Mouse (Mus musculus) gastrocnemius, postnatal 10 days (tissue): ENCODE measurements around the gene Kif3c. TPM values are rescaled to one million over a fixed set of nuclear protein-coding genes. Genes with fewer than 3 reads are reported as not detected.
"Not testable (repeated sequence)": the region's sequence is repeated elsewhere in the genome, so short reads cannot be mapped to it uniquely, and the experiment has no call there.

ENCODE experiments used
- DNase-seq: peaks from one replicate; pipeline ENCODE4 v3.0.0; 2021; ENCODE audit warnings: mixed read lengths
- total RNA-seq, 2 experiments: library from RNA; stranded (reverse); gene quantifications; 2 replicates each; pipeline ENCODE4 v1.2.3; 2021

Gene Kif3c
- total RNA-seq, 2 experiments from 2014 or later = 9.9 to 10.7 TPM

DNA sequence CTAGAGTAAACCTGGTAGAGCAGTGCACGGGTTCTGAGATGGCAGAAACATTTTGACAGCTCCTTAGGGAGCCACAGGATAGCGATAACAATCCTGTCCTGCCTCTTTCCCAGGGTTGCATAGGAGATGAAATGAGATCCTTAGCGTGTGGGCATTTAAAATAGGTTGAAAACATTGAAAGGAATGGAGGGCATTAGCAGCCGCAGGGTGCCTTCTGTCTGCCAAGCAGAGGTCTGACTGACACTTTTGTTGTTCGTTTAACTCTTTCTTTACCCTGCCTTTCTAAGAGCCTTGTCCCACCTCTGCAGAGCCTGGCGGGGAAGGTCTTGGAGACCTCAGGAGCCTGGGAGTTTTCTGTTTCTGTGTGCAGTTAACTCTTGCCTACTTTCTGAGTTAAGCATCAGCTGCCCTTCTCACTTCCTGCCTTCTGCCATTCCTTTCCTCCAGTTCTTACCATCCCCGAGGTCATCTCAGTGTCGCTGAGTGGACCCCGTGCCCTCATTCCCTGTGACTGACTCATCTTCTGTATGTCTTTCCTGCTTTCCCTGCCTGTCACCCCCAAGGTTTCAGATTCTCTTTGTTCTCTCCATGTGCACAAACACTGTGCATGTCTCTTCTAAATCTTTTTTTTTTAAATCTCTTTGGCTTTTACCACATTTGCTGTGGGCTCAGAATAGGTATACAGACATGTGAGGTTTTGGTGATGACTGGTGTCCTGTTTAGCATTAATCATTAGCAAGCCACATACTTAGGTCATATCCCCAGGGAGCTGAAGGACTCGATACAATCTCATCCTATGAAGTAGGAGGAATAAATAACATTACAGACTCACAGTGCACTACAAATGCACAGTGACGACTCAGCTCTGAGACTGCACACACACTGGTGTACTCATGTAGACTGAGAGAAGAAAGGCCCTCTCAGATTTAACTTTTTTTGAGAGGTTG, 6.3 kb downstream of the Kif3c start:
- DNase-seq = no peak

DNA sequence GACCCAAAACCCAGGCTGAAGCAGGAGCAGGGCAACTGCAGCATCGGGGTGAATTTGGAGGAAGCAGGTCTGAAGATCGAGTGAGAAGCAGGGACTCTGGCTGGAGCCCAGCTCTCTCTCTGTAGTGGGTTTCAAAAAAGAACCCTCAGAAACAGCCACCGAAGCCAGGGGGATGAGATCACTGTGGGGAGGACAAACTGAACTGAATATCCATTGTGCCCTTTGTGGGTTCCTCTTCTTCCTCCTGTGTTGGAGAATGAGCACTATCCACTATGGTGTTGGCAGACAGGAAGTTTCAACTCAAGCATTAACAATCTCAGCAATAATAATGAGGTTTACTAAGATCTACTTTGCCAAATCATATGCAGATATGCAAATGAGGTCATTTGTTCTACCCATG, 7.1 kb downstream of the Kif3c start:
- no peak for DNase-seq

GRCm38 (mm10) chr12:3373566-3373965, 8.6 kb downstream of the Kif3c start:
- DNase-seq = no peak

DNA sequence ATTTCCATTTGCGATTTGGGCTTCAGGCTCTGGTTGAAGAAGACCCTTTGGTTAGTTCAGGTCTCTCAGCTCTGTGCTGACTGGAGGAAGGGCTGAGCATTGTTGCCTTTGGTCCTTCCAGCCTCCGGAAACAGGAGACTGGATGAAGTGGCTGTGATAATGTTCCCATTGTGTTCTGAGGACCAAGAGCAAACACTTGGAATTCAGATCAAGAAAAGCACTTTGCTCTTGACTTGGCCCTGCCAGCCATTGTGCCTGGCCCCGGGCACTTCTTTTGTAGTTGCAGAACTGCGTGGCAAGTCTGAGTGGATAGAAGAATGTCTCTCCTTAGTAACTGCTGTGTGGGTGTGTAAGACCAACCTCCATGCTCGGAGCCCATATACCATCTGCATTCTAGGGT, 9.6 kb downstream of the Kif3c start:
- DNase-seq = no peak

DNA sequence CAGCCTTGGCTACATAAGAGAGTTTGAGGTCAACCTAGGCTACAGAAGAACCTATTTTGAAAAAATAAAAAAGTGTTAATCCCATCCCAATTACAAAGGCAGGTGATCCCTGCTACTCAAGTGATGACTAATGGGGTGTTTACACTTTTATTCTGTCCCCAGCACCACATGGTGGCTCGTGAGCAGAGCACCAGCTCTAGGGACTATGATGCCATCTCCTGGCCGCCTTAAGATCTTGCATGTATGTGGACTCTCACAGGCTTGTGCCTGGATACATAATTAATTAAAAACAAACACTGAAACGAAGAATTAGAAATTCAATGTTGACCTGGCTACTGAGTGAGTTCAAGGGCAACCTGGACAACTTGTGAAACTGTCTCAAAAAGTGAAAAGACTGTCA, 12.3 kb downstream of the Kif3c start:
- DNase-seq = no peak

DNA sequence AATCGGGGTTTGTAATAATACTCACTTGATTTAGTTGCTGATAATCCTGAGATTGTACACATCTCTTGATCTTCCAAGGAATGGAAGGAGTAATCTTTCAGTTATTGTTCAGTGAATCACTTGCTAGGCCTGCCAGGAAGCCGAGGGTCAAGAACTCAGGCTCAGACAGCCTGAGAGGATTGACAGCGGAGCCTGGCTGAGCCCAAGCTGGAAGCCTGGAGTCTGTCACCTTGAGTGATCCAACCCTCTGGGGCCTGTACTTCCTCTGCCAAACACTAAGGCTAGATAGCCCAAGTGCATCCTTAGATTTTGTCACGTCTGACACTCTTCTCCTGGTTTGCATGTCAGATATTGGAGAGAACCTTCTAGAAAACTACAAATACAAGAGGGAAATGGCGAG, 12.8 kb downstream of the Kif3c start:
- no peak for DNase-seq

- no peak for DNase-seq
These were observed 19.9 kb downstream of the Kif3c start for GRCm38 (mm10) chr12:3384860-3385259.

DNA sequence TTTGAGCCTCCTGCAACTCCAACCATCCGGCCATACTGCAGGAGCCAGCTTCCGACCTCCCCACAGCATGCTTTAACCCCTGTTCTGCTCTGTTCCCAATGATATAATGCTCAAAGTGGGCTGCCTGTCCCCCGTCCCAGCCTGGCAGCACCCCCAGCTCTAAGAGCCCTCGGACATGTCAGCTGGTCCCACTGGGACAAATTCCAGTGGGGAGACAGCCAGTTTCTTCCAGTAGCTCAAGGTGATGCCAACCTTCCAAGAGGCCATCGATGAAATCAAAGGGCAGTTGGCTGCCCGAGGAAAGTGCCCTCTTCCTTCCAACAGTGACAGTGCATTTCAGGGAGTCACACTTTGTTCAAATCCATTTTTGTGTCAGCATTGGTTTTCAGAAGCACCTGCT, 20.3 kb downstream of the Kif3c start:
- no peak for DNase-seq

DNA sequence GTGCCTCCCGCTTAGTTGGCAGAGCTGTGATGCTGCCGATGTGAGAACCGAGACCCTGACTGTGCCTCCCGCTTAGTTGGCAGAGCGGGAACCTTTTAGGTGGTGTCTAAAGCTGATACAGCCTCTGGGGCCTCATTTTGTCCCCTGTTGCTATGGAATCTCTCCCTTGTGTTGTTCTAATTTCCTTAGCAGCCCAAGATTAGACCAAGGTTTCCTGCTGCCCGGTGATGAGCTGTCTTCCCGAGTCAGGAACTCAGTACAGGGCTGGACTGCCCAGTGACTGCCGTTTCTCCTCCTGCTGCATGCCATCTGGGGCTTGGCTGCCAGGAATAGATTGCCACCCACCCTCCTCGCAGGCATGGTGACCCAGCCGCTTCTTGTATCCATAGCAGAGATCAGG, 21.0 kb downstream of the Kif3c start:
- DNase-seq = no peak

GRCm38 (mm10) chr12:3387891-3388290, 23.0 kb downstream of the Kif3c start:
- no peak for DNase-seq

GRCm38 (mm10) chr12:3389394-3389793, 24.5 kb downstream of the Kif3c start:
- no peak for DNase-seq

DNA sequence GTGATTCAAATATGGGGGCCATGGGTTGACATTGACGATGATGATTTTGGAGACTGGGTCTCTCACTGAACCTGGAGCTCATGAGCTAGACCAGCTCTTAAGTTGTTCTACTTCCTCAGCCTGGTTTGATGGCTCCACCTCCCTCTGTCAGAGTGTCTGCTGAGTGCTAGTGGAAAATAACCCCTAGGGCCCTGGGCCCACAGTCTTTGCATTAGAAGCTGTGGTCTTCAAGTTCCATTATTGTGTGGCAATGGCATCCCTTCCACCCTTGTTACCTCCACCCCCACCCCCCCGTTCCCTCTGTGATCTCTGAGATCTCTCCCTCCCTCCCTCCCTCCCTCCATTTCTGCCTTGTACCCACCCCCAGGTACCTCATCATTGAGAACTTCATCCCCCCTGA, 25.1 kb downstream of the Kif3c start:
- no peak for DNase-seq

DNA sequence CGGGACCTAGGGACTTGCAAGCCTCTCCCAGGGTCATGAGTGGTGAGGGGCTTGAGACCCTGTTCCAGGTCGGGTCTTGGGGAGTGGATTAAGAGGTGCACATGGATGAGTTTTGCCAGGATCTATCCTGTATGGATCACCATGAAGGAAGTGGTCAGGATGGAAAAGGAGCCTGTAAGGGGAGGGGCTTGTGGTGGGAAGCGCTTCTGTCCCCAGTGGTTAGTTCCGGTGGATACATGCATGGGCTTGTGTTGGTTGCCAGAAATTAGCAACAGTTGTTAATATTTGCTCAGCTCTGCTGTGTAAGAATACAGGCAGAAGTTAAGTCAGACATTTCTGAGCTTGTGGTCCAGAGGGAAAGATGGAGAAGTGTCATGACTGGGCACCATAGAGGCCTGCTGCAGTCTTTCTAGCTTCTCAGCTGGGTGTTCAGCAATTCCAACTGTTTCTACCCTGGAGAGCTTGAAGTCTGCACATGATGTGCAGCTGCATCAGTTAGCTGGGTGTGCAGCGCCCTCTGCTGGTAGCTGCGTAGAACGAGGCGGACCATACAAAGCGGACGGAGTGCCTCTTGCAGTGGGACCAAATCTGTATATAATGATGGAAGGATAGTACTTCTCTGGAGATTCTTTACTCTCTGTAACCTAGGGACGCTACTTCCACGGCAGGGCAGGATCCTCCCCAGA, 25.8 kb downstream of the Kif3c start:
- peak; percentile 91 for DNase-seq

- no peak for DNase-seq
These were observed 26.3 kb downstream of the Kif3c start for GRCm38 (mm10) chr12:3391276-3391675.

GRCm38 (mm10) chr12:3393140-3393539, 28.2 kb downstream of the Kif3c start:
- DNase-seq = no peak

DNA sequence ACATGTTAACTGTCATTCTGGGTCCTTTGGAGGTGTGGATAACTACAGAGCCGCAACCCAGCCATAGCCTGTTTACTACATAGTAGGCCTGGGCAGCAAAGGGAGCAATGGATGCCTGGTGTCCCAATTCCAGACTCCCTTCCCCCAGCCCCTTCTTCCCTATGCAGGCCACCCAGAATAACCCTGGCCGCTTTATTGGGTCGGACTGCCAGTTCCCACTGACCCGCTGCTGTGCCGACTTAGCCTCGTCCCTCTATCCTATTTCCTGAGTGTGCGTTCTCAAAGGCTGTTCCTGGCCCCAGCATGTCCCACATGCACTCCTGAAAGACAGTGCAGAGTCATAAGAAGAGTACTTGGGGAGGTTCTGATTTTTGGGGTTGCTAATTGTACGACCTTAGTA, 32.0 kb downstream of the Kif3c start:
- DNase-seq = no peak

GRCm38 (mm10) chr12:3405662-3406061, 40.7 kb downstream of the Kif3c start:
- DNase-seq = not testable (repeated sequence)

DNA sequence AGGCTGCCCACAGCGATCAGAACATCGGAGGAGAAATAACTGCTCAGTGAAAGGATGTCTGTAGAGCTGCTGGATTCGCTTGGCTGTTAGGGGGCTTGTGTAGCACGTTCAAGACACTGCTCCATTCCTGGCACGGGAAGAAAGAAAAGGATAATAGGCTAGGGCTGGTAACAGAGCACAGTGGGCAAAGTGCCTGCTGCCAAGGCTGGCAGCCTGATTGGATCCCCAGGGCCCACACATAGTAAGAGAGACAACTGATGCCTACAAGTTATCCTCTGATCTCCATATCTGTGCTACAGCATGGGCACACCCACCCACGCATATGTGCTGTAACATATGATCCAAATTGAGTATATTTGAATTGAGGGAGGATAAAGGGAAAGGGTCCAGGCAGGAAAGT, 41.7 kb downstream of the Kif3c start:
- no peak for DNase-seq

GRCm38 (mm10) chr12:3414956-3415355, 50.0 kb downstream of the Kif3c start:
- no peak for DNase-seq

GRCm38 (mm10) chr12:3418761-3419160, 53.8 kb downstream of the Kif3c start:
- no peak for DNase-seq

DNA sequence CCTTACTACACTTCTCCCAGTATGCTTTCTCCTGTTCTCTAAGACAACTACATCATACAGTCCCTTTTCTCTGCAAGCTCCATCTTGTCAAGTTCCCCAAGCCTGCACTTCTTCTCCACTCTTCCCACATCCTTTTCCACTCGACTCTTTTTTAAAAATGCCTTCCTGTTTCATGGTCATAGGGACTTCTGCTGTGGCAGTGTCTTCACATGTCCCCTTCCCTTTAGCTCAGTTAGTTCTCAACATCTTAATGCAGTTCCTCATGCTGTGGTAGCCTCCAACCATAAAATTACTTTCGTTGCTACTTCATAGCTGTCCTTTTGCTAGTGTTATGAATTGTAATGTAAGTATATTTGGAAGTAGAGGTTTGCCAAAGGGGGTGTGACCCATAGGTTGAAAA, 55.6 kb downstream of the Kif3c start:
- no peak for DNase-seq

GRCm38 (mm10) chr12:3422786-3423185, 57.9 kb downstream of the Kif3c start:
- no peak for DNase-seq

DNA sequence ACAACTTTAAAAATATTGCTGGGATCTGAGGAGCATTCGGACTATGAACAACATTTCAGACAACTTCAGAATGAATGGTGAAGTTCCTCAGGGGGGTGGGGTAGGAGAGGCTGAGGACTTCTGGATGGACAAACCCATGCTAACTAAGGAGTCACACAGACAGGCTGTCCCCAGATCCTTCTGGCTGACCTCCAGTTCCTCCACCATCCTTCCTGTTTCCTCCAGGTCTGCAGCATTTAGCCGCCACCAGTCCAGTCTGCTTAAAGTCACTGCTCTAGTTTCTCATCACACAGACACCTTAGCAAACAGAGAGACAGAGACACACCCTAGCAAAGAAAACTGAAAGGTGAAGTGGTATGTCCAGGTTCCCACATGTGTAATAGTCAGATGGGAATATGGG, 59.2 kb downstream of the Kif3c start:
- DNase-seq = no peak
